Mouse (Mus musculus) embryonic facial prominence, embryonic 10.5 days (tissue): ENCODE results near the gene Csf2. TPM values are rescaled to one million over a fixed set of nuclear protein-coding genes. Genes with fewer than 3 reads are reported as not detected.
A peak's percentile ranks its signal among the peaks of the same experiment; 100 is the strongest.
"Not testable (repeated sequence)": the region's sequence is repeated elsewhere in the genome, so short reads cannot be mapped to it uniquely, and the experiment has no call there.

Experiments used
- DNase-seq: peaks from one replicate; pipeline ENCODE4 v3.0.0-alpha.2; 2017; ENCODE audit warnings: low spot score
- H3K27ac ChIP-seq: fragments of 300-500 bp; sonication (generic); replicated peaks from 2 replicates; pipeline ENCODE4 v1.5.1; 2016; ENCODE audit warnings: mild to moderate bottlenecking
- H3K27me3 ChIP-seq: fragments of 300-500 bp; sonication (generic); replicated peaks from 2 replicates; pipeline ENCODE4 v1.6.1; 2016; ENCODE audit warnings: low read depth, mild to moderate bottlenecking; ENCODE audit not compliant: poor library complexity, severe bottlenecking
- H3K36me3 ChIP-seq: fragments of 300-500 bp; sonication (generic); replicated peaks from 2 replicates; pipeline ENCODE4 v1.6.1; 2016; ENCODE audit warnings: mild to moderate bottlenecking, moderate library complexity
- H3K4me1 ChIP-seq: fragments of 300-500 bp; sonication (generic); 2 replicates; pipeline ENCODE4 v1.6.1; 2016
- H3K4me3 ChIP-seq: fragments of 300-500 bp; sonication (generic); 2 replicates; pipeline ENCODE4 v1.5.1; 2016; ENCODE audit warnings: mild to moderate bottlenecking, moderate library complexity
- H3K9me3 ChIP-seq: fragments of 300-500 bp; sonication (generic); 2 replicates; pipeline ENCODE4 v1.6.1; 2016; ENCODE audit warnings: mild to moderate bottlenecking
- WGBS: fragments of 180-500 bp; shearing (Covaris S2); methylation state at CpG from one replicate; pipeline ENCODE4 v1.1.7; 2016; 5-methylcytosine and 5-hydroxymethylcytosine counted together
- polyA plus RNA-seq: library from polyadenylated mRNA; unstranded; fragments of >200 nt; fragmentation: Nextera tagmentation; extraction: Ambion mirVana; gene quantifications from 2 replicates; pipeline ENCODE4 v1.2.1, GENCODE M21; 2016

Gene Csf2
- not detected in 2 replicates for polyA plus RNA-seq

DNA sequence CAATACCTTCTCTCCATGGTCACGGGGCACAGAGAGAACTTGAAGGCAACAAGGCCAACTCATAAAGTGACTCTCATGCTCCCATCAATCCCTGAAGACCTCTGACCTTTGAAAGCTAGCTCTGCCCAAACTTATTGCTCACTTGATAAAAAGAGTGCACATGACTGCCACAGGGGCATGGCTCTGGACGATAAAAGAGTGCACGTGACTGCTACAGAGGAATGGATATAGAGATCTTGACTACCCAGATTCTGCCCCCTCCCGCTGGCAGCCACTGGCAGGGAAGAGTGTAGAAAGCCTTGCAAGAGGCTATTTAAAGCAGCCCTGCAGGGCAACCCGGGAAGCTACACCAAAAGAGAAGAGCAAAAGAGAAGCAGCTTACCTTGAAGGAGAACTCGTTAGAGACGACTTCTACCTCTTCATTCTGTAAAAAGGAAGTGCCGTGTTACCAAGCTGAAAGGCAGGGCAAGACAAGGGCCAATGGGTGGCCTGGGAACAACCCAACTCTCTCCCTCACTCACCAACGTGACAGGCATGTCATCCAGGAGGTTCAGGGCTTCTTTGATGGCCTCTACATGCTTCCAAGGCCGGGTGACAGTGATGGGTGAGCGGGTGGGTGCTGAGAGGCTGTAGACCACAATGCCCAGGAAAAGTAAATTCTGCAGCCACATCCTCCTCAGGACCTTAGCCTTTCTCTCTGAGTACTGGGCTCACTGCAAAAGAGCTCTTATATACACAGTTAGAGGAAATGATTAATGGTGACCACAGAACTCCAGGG is at the start of gene Csf2:
Csf2 (minus strand) TSS at position 728 of the 778 bp plus-strand sequence.
- no peaks in the 10 kb centered on the region for H3K27me3 ChIP-seq
- no peaks in the 10 kb centered on the region for H3K36me3 ChIP-seq
- H3K4me3 ChIP-seq: no peak within 1 kb of the TSS
- H3K4me1 ChIP-seq: peaks cover 20% of the 10 kb centered on the region
- no peak for DNase-seq
- H3K27ac ChIP-seq: no peak within 1 kb of the TSS
- 65% methylated on average over 11 of the region's 11 CpGs for WGBS
- no peaks in the 10 kb centered on the region for H3K9me3 ChIP-seq

- Histone ChIP-seq H3K36me3 (no peaks in the 10 kb centered on the region), H3K9me3 (peaks cover 3% of the 10 kb centered on the region; the same call in 1 of the 2 replicates), H3K4me3 (no peak overlapping the region), H3K4me1 (peaks cover 6% of the 10 kb centered on the region), H3K27ac (no peak overlapping the region), H3K27me3 (peaks cover 7% of the 10 kb centered on the region)
- no peak for DNase-seq
These were observed 49.3 kb upstream of the Csf2 start for GRCm38 (mm10) chr11:54298777-54299176.

GRCm38 (mm10) chr11:54297471-54297870 is 48.0 kb upstream of the Csf2 start:
- not testable (repeated sequence) for DNase-seq, H3K27me3 ChIP-seq, H3K4me1 ChIP-seq, H3K27ac ChIP-seq, H3K9me3 ChIP-seq, H3K4me3 ChIP-seq, H3K36me3 ChIP-seq
- 91% methylated on average over 2 of the region's 2 CpGs for WGBS

DNA sequence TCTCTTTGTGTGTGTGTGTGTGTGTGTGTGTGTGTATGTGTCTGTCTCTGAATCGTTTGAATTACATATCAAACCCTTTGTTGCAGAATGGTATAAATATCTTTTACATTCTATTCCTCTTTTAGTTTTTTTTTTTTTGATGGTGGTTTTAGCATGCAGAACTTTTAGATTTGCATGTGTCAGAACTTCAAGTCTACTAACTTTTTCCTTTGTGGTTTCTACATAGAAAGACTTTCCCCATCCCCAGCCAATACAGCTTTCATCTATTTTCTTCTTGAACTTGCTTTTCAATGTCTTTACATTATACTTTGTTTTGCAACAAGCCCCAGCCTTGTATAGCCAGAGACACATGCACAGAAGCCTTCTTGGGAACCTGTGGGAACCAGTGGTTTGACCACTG is 47.3 kb upstream of the Csf2 start:
- Histone ChIP-seq H3K27me3 (no peaks in the 10 kb centered on the region), H3K9me3 (peaks cover 3% of the 10 kb centered on the region; the same call in 1 of the 2 replicates), H3K4me1 (no peaks in the 10 kb centered on the region), H3K36me3 (no peaks in the 10 kb centered on the region), H3K27ac (no peak overlapping the region), H3K4me3 (no peak overlapping the region)
- WGBS: 88% methylated on average over 1 of the region's 1 CpGs
- DNase-seq: no peak

DNA sequence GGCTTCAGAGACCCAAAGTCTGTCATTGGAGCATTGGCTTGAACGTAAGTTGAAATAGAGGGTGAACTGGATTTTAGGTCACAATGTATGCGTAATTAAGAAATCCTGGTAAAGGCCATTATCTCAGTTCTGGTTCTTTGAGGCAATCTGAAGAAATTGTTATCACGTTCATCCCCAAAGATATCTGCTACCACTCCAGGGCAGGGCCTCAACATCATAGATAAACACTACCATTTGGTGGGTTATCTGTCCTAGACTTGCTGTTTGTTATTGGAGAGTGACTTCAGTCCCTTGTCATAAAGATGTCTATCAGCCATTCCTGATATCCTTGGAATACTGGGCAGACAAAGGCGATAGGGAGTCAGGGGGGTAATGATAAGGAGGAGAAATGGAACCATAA is 46.5 kb upstream of the Csf2 start:
- no peak for DNase-seq
- 83% methylated on average over 4 of the region's 4 CpGs for WGBS
- Histone ChIP-seq H3K27ac (no peak overlapping the region), H3K4me3 (no peak overlapping the region), H3K36me3 (no peaks in the 10 kb centered on the region), H3K4me1 (no peaks in the 10 kb centered on the region), H3K9me3 (peaks cover 3% of the 10 kb centered on the region; the same call in 1 of the 2 replicates), H3K27me3 (no peaks in the 10 kb centered on the region)

DNA sequence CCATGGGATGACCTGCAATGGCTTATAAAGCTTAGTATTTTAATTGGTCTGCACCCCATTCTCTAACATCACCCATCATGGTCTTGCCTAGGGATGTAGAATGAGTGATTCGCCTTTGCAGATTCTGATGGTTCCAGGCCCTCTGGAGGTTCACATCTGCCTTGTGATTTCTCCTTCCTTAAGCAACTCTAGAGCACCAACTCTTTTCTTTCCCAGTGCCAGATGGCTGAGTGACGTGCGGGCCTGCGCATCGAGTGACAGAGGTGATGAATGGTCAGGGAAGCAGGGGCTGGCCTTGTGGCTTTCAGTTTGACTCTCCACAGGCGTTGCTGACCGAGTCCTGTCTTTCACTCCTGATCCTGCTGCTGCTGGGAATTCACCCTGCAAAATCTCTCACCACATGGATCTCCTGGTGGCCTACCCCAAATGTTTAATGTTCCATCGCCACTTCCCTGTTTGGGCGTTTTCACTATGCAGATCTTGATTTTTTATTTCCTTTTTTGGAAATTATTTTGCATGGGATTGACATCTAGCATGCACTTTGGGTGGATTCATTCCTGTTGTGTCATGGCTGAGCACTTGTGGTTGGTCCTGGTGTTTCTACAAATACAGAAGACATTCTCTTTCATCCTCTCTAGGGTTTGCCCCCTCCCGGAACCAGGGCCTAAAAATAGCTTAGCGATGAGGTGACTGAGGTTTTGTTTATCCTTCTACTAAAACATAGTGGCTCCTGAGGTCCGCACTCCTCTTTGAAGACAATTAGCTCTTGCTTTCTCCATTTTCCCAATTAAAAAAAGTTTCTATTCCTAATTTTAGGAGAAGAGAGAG is 44.7 kb upstream of the Csf2 start:
- H3K9me3 ChIP-seq: peaks cover 3% of the 10 kb centered on the region; the same call in 1 of the 2 replicates
- H3K4me3 ChIP-seq: no peak overlapping the region
- no peak overlapping the region for H3K27ac ChIP-seq
- WGBS: 81% methylated on average over 12 of the region's 12 CpGs
- H3K4me1 ChIP-seq: no peaks in the 10 kb centered on the region
- no peaks in the 10 kb centered on the region for H3K27me3 ChIP-seq
- H3K36me3 ChIP-seq: no peaks in the 10 kb centered on the region
- no peak for DNase-seq

DNA sequence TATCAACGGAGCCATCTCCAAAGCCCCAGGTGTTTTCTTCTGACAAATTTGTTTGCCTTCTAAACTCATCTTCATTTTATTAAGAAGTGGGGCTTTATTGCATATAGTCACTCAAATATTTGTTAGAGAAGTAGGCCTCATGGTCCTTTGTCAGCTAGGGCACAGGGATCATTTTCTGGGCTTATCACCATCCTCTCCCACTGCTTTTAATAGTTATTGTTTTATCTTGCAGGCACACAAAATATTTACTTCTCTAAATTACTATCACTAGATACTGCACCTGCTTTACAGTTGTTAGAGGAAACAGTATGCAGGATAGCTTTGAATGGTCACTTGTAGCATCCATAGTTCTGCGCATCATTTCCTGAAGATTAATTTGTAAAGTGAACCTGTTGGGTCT is 42.7 kb upstream of the Csf2 start:
- no peaks in the 10 kb centered on the region for H3K4me1 ChIP-seq
- no peaks in the 10 kb centered on the region for H3K9me3 ChIP-seq
- H3K36me3 ChIP-seq: no peaks in the 10 kb centered on the region
- WGBS: 83% methylated on average over 2 of the region's 2 CpGs
- no peak overlapping the region for H3K27ac ChIP-seq
- H3K4me3 ChIP-seq: no peak overlapping the region
- no peaks in the 10 kb centered on the region for H3K27me3 ChIP-seq
- DNase-seq: no peak

GRCm38 (mm10) chr11:54287821-54288453 is 38.5 kb upstream of the Csf2 start:
- Histone ChIP-seq H3K36me3 (no peaks in the 10 kb centered on the region), H3K9me3 (no peaks in the 10 kb centered on the region), H3K4me1 (no peaks in the 10 kb centered on the region), H3K27me3 (no peaks in the 10 kb centered on the region), H3K27ac (no peak overlapping the region), H3K4me3 (no peak overlapping the region)
- no peak for DNase-seq
- 85% methylated on average over 8 of the region's 8 CpGs for WGBS

GRCm38 (mm10) chr11:54271437-54271949 is 22.0 kb upstream of the Csf2 start:
- Histone ChIP-seq H3K4me3 (no peak overlapping the region), H3K9me3 (no peaks in the 10 kb centered on the region), H3K27ac (no peak overlapping the region), H3K36me3 (no peaks in the 10 kb centered on the region), H3K27me3 (no peaks in the 10 kb centered on the region), H3K4me1 (no peaks in the 10 kb centered on the region)
- no peak for DNase-seq
- 85% methylated on average over 5 of the region's 5 CpGs for WGBS

DNA sequence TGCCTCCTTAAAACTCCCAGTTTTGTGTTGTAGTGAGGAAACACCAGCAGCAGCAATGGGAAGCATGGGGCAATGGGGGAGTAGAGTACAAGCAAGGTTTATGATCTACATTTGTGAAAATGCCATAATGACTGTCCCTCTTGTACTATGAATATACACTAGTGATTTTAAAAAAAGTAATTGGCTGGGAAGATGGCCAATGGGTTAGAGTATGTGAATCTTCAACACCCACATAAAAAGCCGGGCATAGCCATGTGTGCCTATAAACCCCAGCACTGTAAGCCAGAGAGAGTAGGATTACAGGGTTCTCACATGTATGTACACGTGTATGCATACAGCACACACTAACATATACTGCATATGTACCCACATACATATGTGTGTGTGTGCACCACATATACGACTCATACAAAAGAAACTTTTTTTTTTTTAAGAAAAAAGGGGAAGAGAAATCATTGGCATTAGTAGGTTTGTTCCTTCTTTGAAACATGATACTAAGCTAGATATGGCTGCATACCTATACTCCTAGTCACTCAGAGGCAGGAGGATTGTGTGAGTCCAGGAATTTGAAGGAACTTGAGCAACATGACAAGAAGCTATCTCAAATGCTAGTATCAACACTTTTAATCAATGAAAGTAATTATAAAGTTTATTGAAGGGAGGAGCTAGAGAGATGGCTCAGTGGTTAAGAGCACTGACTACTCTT is 19.9 kb upstream of the Csf2 start:
- Histone ChIP-seq H3K27ac (no peak overlapping the region), H3K36me3 (no peaks in the 10 kb centered on the region), H3K4me1 (no peaks in the 10 kb centered on the region), H3K9me3 (no peaks in the 10 kb centered on the region), H3K4me3 (no peak overlapping the region), H3K27me3 (no peaks in the 10 kb centered on the region)
- DNase-seq: no peak
- 79% methylated on average over 3 of the region's 3 CpGs for WGBS

GRCm38 (mm10) chr11:54267177-54267576 is 17.7 kb upstream of the Csf2 start, which contains the start of gene Il3:
Gene Il3, minus strand, starts transcription at chr11:54267277.
- H3K27me3 ChIP-seq: no peaks in the 10 kb centered on the region
- H3K4me3 ChIP-seq: no peak within 1 kb of the TSS
- H3K27ac ChIP-seq: no peak within 1 kb of the TSS
- no peak for DNase-seq
- no peaks in the 10 kb centered on the region for H3K9me3 ChIP-seq
- H3K4me1 ChIP-seq: no peaks in the 10 kb centered on the region
- 78% methylated on average over 6 of the region's 6 CpGs for WGBS
- no peaks in the 10 kb centered on the region for H3K36me3 ChIP-seq

DNA sequence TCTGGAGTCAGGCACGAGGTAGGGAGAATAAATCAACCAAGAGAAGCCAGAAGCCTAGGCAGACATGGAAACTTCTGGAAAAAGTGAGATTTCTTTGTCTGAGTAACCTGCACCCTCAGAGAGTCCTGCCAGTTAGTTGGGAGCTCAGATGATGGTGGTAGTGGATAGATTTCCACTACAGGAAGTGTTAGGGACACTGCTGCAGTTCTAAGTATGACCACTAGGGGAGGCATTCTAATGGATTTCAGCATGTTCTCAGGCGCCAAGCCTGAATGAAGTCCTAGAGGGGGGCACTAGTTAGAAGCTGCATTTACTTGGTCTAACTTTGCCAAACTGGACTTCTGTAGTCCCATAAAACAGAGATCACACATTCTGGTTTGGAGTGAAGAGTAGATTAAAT is 15.1 kb upstream of the Csf2 start:
- Histone ChIP-seq H3K4me1 (no peaks in the 10 kb centered on the region), H3K27ac (no peak overlapping the region), H3K9me3 (no peaks in the 10 kb centered on the region), H3K4me3 (no peak overlapping the region), H3K36me3 (no peaks in the 10 kb centered on the region), H3K27me3 (no peaks in the 10 kb centered on the region)
- DNase-seq: peak; percentile 52
- WGBS: 51% methylated on average over 2 of the region's 2 CpGs
